Mouse (Mus musculus) lung, embryonic 14.5 days (tissue): ENCODE measurements at regions not wholly inside any gene's neighbourhood (a gene's known extent, or its start where the extent isn't known, plus 50 kb on each side); places are given as distances from the start of the nearest gene placed in this dataset.

Source experiments
- ATAC-seq: fragments of 200-750 bp; cut with Nextera tagmentation; 2 replicates; pipeline ENCODE4 v1.8.0; 2017; ENCODE audit warnings: mild to moderate bottlenecking, moderate TSS enrichment, moderate library complexity; ENCODE audit not compliant: insufficient read depth
- DNase-seq: peaks from one replicate; pipeline ENCODE4 v3.0.0-alpha.2; 2015
- H3K27ac ChIP-seq: fragments of 300-500 bp; sonication (generic); 2 replicates; pipeline ENCODE4 v1.5.1; 2014; ENCODE audit warnings: low read depth, mild to moderate bottlenecking, moderate library complexity
- H3K27me3 ChIP-seq: fragments of 300-500 bp; sonication (generic); 2 replicates; pipeline ENCODE4 v1.6.1; 2014; ENCODE audit warnings: low read length, control low read depth; ENCODE audit not compliant: insufficient read depth
- H3K36me3 ChIP-seq: fragments of 300-500 bp; sonication (generic); 2 replicates; pipeline ENCODE4 v1.6.1; 2014; ENCODE audit warnings: control low read depth; ENCODE audit not compliant: insufficient read depth
- H3K4me1 ChIP-seq: fragments of 300-500 bp; sonication (generic); 2 replicates; pipeline ENCODE4 v1.6.1; 2014; ENCODE audit warnings: antibody characterized with exemption, control low read depth; ENCODE audit not compliant: insufficient read depth
- H3K4me2 ChIP-seq: fragments of 300-500 bp; sonication (generic); 2 replicates; pipeline ENCODE4 v1.6.1; 2014; ENCODE audit warnings: mild to moderate bottlenecking
- H3K4me3 ChIP-seq: fragments of 300-500 bp; sonication (generic); 2 replicates; pipeline ENCODE4 v1.5.1; 2014; ENCODE audit warnings: low read depth, low read length
- H3K9ac ChIP-seq: fragments of 300-500 bp; sonication (generic); 2 replicates; pipeline ENCODE4 v1.6.1; 2014
- H3K9me3 ChIP-seq: fragments of 300-500 bp; sonication (generic); 2 replicates; pipeline ENCODE4 v1.6.1; 2016; ENCODE audit warnings: low read depth, low read length, control low read depth
- CTCF ChIP-seq: IDR thresholded peaks from 2 replicates; pipeline ENCODE4 v1.5.1; 2016; ENCODE audit warnings: antibody characterized with exemption, low read depth
- WGBS: fragments of 180-500 bp; shearing (Covaris S2); extraction: QIAGEN DNeasy Blood & Tissue Kit; methylation state at CpG from one replicate; pipeline ENCODE4 v1.1.7; 2014; 5-methylcytosine and 5-hydroxymethylcytosine counted together

DNA sequence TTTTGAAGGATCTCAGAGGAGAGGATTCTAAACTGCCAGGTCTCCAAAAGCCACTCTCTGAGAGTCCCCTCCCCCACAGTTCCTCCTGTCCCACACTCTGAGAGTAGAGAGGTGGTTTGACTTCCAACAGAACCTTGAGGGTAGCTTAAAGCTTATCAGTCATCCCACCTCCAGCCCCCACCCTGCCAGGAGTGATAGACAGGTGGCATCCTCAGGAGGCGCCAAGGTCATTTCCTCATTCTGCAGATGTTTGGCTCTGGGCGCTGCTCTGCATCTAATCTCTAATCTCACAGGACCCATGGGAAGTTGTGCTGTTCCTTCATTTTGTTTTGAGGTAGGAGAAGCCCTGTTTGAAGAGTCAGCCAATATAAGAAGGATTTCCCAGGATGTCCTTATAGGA lies 96.2 kb downstream of the Hes1 start:
- H3K36me3 ChIP-seq: no peaks in the 10 kb centered on the region
- H3K9ac ChIP-seq: no peak overlapping the region
- no peak for TF ChIP-seq CTCF
- H3K9me3 ChIP-seq: no peaks in the 10 kb centered on the region
- peaks cover 15% of the 10 kb centered on the region; the same call in 1 of the 2 replicates for H3K4me1 ChIP-seq
- no peaks in the 10 kb centered on the region for H3K27me3 ChIP-seq
- WGBS: 21% methylated on average over 2 of the region's 2 CpGs
- H3K27ac ChIP-seq: 0 out of 2 replicates have a peak overlapping the region, but pooled peaks have one; percentile 33
- ATAC-seq: no peak
- no peak overlapping the region for H3K4me3 ChIP-seq
- DNase-seq: no peak
- H3K4me2 ChIP-seq: no peak overlapping the region

DNA sequence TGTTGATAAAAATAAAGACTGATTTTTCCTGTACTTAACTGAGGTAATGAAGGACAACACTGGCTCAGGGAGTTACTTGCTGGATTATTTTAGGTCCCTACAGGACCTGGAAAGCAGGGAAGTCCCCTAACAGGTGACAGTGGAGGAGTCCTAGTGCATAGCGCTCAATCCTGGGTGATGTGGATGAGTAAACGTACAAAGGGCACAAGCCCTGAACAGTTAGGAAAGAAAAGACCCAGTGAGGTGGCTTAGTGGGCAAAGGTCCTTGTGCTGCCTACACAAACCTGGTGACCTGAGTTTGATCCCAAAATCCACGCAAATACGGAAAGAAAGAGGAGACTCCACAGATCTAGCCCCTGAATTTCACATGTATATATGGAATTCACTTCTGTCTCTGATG lies 99.1 kb downstream of the Hes1 start:
- Histone ChIP-seq H3K36me3 (no peaks in the 10 kb centered on the region), H3K4me1 (0 out of 2 replicates have a peak, but pooled peaks cover 8% of the 10 kb centered on the region), H3K9me3 (no peaks in the 10 kb centered on the region), H3K4me3 (no peak overlapping the region), H3K27me3 (no peaks in the 10 kb centered on the region), H3K9ac (no peak overlapping the region), H3K4me2 (no peak overlapping the region), H3K27ac (no peak overlapping the region)
- ATAC-seq (no peak), DNase-seq (no peak)
- no peak for TF ChIP-seq CTCF
- 76% methylated on average over 4 of the region's 4 CpGs for WGBS

DNA sequence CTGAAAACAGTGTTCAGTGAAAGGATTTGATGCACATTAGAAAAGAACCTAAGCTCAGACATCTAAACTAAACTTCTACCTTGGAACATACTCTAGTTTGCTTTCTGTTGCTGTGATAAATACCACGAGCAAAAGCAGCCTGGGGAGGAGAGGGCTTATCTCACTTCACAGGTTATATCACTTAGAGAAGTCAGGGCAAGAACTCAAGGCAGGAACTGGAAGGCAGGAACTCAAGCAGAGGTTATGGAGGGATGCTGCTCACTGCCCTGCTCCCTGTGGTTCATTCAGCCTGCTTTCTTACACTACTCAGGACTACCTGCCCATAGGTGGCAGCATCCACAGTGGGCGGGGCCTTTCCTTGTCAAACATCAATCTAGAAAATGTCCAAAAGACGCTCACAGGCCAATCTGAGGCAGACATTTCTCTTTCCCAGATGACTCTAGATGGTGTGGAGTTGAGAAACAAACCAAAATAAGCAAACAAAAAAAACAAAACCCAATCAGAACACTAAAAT lies 101.5 kb downstream of the Hes1 start:
- no peak for DNase-seq

DNA sequence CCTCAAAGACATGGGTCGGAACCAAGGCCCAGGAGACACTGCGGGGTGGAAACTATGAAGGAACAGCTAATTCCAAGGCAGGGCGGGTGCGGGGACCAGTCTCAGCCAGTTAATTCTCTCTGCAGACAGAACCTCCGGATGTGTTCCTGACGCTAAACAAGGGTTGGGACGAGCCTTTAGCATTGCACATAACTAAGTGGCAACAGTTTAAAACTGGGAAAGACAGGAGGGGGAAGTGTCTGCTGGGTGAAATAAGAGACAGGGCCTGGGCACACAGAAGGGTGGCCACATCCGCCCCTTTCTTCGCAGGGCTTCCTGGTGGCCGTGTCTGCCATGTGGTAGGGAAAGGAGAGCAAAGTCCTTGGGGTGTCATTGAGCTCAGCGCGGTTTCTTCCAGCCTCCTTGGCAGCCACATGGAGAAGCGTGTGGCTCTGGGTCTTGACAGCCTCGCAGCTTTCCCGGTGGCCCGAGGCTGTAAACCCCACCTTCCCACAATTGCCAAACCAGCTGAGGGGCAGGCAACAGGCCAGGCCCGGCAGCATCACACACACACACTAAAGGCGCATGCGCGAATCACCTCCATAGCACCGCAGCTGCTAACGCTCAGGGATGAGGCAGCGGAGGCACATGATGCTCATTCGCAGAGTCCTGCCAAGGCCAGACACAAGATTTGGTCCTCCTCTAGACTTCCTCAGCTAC lies 95.8 kb downstream of the Cpn2 start:
- Histone ChIP-seq H3K36me3 (no peaks in the 10 kb centered on the region), H3K4me2 (peak overlapping the region; percentile 21), H3K9me3 (no peaks in the 10 kb centered on the region), H3K27me3 (no peaks in the 10 kb centered on the region), H3K9ac (no peak overlapping the region), H3K4me1 (peaks cover 41% of the 10 kb centered on the region), H3K4me3 (no peak overlapping the region), H3K27ac (peak overlapping the region; percentile 71)
- WGBS: 34% methylated on average over 24 of the region's 24 CpGs
- no peak for TF ChIP-seq CTCF
- DNase-seq: peak; percentile 93
- peak; percentile 77 for ATAC-seq

More for the DNA sequence above, 101.5 kb downstream of the Hes1 start:
- ATAC-seq: no peak
- H3K9ac ChIP-seq: no peak overlapping the region
- H3K4me1 ChIP-seq: peaks cover 9% of the 10 kb centered on the region; the same call in 1 of the 2 replicates
- no peak for TF ChIP-seq CTCF
- H3K36me3 ChIP-seq: no peaks in the 10 kb centered on the region
- WGBS: 60% methylated on average over 3 of the region's 3 CpGs
- H3K4me2 ChIP-seq: no peak overlapping the region
- H3K27me3 ChIP-seq: no peaks in the 10 kb centered on the region
- no peak overlapping the region for H3K4me3 ChIP-seq
- no peak overlapping the region for H3K27ac ChIP-seq
- no peaks in the 10 kb centered on the region for H3K9me3 ChIP-seq

DNA sequence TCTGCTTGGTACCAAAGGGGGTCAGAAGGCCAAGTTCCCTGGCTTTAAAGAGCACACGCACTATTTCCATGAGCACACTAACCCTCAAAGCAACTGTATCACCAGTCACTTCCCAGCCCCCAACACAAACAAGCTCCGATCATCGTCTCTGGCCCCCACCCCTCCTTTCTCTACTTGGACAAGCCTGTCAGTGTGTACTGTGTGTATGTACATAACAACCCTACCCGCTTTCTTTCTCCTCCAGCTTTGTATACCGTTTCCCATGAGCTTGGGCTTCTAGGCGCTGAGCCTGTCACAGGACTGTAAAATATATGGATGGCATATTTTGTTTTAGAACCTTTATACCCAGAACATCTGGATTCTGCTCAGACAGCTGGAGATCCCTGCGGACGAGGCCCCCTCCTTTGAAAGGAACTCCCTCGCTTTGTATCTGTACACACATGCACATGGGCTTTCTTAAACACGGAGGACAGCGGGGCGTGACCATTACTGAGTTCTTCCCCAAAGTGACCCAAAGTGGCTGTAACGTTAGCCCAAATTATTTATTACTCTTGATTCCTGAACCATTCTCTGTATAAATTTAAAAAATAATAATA lies 95.1 kb downstream of the Cpn2 start:
- no peak overlapping the region for H3K9ac ChIP-seq
- peak overlapping the region; percentile 21 for H3K4me2 ChIP-seq
- ATAC-seq: peak; percentile 57
- no peak overlapping the region for H3K4me3 ChIP-seq
- no peaks in the 10 kb centered on the region for H3K9me3 ChIP-seq
- 33% methylated on average over 13 of the region's 13 CpGs for WGBS
- H3K27me3 ChIP-seq: no peaks in the 10 kb centered on the region
- peak; percentile 42 for DNase-seq
- TF ChIP-seq CTCF: no peak
- no peaks in the 10 kb centered on the region for H3K36me3 ChIP-seq
- peak overlapping the region; percentile 71 for H3K27ac ChIP-seq
- H3K4me1 ChIP-seq: peaks cover 41% of the 10 kb centered on the region

DNA sequence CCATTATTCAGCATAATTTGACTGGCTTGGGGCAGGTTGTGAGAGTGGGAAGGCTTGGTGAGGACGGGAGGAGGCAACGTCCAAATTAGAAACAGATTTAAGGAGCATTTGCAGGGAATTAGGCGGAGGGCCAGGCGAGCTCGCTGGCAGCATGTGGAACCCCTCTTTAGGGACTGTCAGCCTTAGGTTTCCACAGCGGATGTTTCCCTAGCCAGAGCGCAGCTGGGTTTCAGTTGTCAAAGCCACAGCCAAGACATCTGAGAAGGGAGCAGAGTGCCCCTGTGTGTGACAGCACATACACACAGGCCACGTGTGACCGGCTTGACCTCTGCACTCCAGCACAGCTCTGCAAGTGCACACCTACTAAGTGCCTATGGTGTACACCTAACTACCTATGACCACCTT lies 94.5 kb downstream of the Cpn2 start:
- Histone ChIP-seq H3K9ac (no peak overlapping the region), H3K36me3 (no peaks in the 10 kb centered on the region), H3K27me3 (no peaks in the 10 kb centered on the region), H3K4me3 (no peak overlapping the region), H3K27ac (0 out of 2 replicates have a peak overlapping the region, but pooled peaks have one; percentile 42), H3K9me3 (no peaks in the 10 kb centered on the region), H3K4me1 (peaks cover 41% of the 10 kb centered on the region), H3K4me2 (peak overlapping the region; percentile 21)
- ATAC-seq (peak; percentile 67), DNase-seq (peak; percentile 89)
- 23% methylated on average over 9 of the region's 9 CpGs for WGBS
- no peak for TF ChIP-seq CTCF
